Mouse (Mus musculus) erythroblast, embryonic 14.5 days (primary cell): ENCODE data around the gene Gm29276. TPM values are rescaled to one million over a fixed set of nuclear protein-coding genes. Genes with fewer than 3 reads are reported as not detected.
"Not testable (repeated sequence)": the region's sequence is repeated elsewhere in the genome, so short reads cannot be mapped to it uniquely, and the experiment has no call there.

ENCODE experiments used
- H3K27me3 ChIP-seq: 2 replicates; pipeline ENCODE4 v1.6.1; 2012; ENCODE audit warnings: inconsistent platforms; ENCODE audit not compliant: control insufficient read depth
- H3K36me3 ChIP-seq: 2 replicates; pipeline ENCODE4 v1.6.1; 2012; ENCODE audit warnings: mild to moderate bottlenecking, inconsistent platforms; ENCODE audit not compliant: control insufficient read depth
- H3K4me1 ChIP-seq: 2 replicates; pipeline ENCODE4 v1.6.1; 2012; ENCODE audit warnings: inconsistent platforms; ENCODE audit not compliant: control insufficient read depth
- H3K4me3 ChIP-seq: replicated peaks from 2 replicates; pipeline ENCODE3; 2012; ENCODE audit warnings: moderate library complexity, mild to moderate bottlenecking, inconsistent platforms
- H3K9me3 ChIP-seq: 2 replicates; pipeline ENCODE4 v1.6.1; 2012; ENCODE audit warnings: low read length, inconsistent platforms, mixed read lengths; ENCODE audit not compliant: control insufficient read depth
- polyA plus RNA-seq: library from polyadenylated mRNA; stranded (reverse); fragments of >175 nt; gene quantifications from 2 replicates; pipeline ENCODE4 v1.2.3, GENCODE M21; 2012

The Gm29276 gene
- not detected in 2 replicates for polyA plus RNA-seq

GRCm38 (mm10) chrY:42582150-42582549 is at the start of gene Gm29276:
Gm29276 (minus strand) TSS chrY:42582250.
- not testable (repeated sequence) for H3K27me3 ChIP-seq, H3K4me3 ChIP-seq, H3K36me3 ChIP-seq, H3K9me3 ChIP-seq, H3K4me1 ChIP-seq
